Mouse (Mus musculus): Measurements from ENCODE around the gene 9530068E07Rik.

9530068E07Rik gene

DNA sequence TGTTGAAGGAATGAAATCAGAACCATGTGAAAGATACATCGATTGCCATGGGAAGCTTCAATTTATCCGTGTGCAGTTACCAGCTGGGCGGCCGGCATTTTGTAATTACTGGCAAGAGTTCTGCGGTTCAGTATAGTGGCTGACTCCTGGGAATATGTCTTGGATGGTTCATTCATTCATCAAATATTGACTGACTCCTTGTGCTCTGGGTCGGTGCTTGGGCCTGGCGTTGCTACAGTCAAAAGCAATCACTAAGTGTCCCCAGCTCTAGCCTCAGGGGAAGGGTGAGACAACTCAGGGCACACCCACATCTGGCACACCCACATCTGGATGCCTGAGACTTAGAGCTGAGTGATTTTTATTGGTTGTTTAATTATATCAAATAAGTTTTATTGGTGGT lies 22.4 kb upstream of the 9530068E07Rik start:
- DNase-seq (ENCODE audit: low read depth, low spot score) = peak; percentile 38

DNA sequence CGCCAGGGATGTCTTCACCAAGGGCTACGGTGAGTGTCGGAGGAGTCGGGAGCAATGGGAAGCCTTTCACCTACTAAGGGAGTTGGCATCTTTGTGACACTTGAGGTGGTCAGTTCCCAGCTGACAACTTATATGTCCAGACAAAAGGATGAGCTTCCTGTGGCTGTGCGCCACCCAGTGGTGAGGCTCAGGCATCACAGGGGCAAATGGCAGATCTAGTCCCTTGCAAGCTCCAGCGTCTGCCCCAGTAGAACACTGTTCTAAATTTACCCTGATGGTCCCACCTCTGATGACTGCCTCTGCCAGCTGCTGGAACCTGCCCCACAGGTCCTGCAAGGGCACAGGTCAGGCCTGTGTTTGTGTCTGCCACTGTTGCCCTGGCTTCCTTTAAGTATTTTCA lies 21.9 kb upstream of the 9530068E07Rik start:
- DNase-seq (ENCODE audit: low read depth, low spot score) = peak; percentile 86

DNA sequence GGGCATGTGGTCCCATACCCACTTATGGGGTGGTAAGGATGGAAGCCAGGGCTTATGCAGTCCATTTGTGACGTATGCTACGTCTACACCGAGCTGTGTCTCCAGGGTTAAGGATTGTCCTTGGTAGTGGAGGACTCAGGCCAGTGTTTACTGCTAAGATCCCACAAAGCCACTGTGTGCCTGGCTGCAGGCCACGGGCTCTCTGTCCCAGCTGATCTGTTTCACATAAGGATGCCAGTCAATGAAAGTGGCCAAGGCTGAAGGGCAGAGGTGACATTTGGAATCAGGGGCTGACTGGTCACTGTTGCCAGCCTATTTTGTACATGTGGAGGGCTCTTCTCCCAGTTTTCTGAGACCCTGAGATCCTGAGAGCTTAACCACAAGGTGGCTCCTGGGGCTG lies 18.6 kb upstream of the 9530068E07Rik start:
- DNase-seq (ENCODE audit: low read depth, low spot score) = no peak

DNA sequence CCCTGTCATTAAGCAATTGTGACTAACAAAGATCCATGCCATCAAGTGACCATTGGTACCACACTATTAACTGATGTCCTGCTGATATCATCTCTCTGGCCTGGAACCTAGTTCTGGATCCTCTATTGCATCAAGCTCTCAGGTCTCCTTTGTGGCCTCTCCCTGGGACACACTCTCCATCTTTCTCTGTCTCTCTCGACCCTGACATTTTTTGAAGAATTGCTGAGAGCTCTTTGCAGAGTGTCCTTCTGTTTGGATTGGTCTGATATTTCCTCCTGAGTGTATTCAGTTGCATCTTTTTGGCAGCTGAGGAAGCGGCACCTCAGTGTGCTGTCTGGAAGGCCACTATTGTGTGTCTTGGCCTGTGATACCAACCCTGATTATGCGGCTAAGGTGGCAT lies 17.0 kb upstream of the 9530068E07Rik start:
- no peak for DNase-seq (ENCODE audit: low read depth, low spot score)

GRCm38 (mm10) chr11:52383741-52384140 lies 12.5 kb upstream of the 9530068E07Rik start:
- DNase-seq (ENCODE audit: low read depth, low spot score) = no peak

- peak; percentile 45 for DNase-seq (ENCODE audit: low read depth, low spot score)
Measured at GRCm38 (mm10) chr11:52384667-52385066, 11.6 kb upstream of the 9530068E07Rik start.

- DNase-seq (ENCODE audit: low read depth, low spot score) = peak; percentile 37
Measured at GRCm38 (mm10) chr11:52386892-52387291, 9.3 kb upstream of the 9530068E07Rik start.

DNA sequence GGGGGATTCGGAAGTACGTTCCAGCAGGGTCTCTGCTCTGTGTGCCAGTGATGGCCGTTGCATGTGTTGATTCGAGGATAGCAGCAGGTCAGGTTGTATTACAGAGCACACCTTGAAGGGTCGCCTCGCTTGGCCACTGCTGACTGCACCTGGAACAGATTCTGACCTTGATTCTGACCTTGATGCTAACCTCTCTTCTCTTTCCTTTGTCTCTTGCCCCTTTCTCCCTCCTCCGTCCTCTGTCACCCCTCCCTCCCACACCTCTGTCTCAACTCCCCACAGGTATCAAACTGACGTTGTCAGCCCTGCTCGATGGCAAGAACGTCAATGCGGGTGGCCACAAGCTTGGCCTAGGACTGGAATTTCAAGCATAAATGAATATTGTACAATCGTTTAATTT lies 8.1 kb upstream of the 9530068E07Rik start:
- DNase-seq (ENCODE audit: low read depth, low spot score) = peak; percentile 42

GRCm38 (mm10) chr11:52388979-52389378 lies 7.2 kb upstream of the 9530068E07Rik start:
- peak; percentile 33 for DNase-seq (ENCODE audit: low read depth, low spot score)

GRCm38 (mm10) chr11:52389933-52390332 lies 6.3 kb upstream of the 9530068E07Rik start:
- peak; percentile 89 for DNase-seq (ENCODE audit: low read depth, low spot score)

GRCm38 (mm10) chr11:52394494-52394893 lies 1.7 kb upstream of the 9530068E07Rik start:
- no peak for DNase-seq (ENCODE audit: low read depth, low spot score)

GRCm38 (mm10) chr11:52395343-52395742 lies 885 bp upstream of the 9530068E07Rik start:
- peak; percentile 74 for DNase-seq (ENCODE audit: low read depth, low spot score)

GRCm38 (mm10) chr11:52396597-52397188 lies 465 bp downstream of the 9530068E07Rik start:
- peak; percentile 63 for DNase-seq (ENCODE audit: low read depth, low spot score)

- DNase-seq (ENCODE audit: low read depth, low spot score) = peak; percentile 69
Measured at GRCm38 (mm10) chr11:52397385-52397987, 1.3 kb downstream of the 9530068E07Rik start.

GRCm38 (mm10) chr11:52401476-52401875 lies 5.2 kb downstream of the 9530068E07Rik start:
- no peak for DNase-seq (ENCODE audit: low read depth, low spot score)

DNA sequence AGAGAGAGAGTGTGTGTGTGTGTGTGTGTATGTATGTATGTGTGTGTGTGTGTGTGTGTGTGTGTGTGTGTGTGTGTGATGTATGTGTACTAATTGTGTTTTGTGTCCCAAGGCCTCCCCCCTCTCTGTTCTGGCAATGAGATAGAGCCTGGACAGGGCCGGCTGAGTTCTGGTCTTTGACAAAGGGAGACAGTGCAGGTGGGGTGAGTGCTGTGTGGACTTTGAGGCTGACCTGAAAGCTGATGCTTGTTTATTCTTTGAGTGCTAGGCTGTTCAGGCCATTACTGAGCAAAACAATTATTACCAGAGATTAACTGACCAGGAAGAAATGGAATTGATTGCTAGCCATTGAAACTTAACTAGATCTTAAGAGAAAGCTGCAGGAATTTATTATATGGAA lies 6.3 kb downstream of the 9530068E07Rik start:
- DNase-seq (ENCODE audit: low read depth, low spot score) = no peak

DNA sequence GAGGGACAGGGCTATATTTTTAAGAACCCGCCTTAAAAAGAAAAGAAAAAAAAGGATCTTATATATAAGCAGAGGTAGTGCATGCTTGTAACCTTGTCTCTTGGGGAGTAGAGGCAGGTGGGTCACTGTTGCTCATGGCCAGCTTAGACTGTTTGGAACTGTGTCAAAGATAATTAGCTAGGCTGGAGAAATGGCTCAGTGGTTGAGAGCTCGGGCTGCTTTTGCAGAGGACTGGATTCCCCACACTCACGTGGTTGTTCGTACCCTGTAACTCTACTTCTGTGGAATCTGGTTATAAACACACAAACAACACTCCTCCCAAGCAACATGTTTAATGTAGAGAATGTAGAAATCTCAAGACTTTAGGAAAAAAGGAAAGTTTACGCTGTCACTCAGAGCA lies 8.0 kb downstream of the 9530068E07Rik start:
- no peak for DNase-seq (ENCODE audit: low read depth, low spot score)

DNA sequence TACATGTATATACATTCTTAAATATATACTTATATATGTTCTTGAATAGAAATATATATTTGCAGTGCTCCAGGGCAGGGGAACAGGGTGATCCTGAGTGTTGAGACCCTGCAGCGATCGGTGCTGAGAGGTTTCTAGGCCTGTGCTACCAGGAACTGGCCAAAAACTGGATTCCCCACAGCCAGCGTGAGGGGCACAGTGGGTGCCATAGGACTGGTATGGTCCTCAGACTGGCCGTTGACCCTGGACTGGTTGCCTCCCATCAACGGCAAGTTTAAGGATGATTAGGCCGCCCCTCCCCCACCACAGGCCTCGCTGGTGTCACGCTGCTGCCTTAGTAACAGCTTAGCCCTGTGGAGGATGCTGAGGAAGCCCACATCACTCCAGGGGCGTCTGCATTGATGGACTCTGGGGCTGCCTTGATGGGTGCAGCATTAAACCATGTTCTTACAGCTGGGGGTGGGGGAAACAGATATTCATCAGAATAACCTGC lies 9.0 kb downstream of the 9530068E07Rik start:
- DNase-seq (ENCODE audit: low read depth, low spot score) = no peak

DNA sequence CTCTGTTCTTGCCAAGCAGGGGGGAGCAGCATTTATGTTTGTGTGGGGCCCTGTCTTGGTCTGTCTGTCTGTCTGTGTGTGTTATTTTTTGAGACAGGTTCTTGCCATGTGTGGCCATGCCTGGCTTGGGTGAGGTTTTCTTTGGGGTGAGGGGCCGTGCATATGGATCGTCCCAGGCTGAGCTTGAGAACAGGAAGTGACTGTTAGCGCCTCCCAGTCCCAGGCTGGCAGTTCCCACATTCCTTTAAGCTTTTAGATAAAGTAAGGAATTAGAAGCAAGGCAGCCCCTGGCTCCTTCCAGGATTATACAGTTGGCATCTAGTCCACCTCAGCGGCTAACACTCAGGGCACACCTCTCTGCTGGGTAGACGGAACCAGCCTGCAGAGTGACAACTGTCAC lies 13.1 kb downstream of the 9530068E07Rik start:
- no peak for DNase-seq (ENCODE audit: low read depth, low spot score)

DNA sequence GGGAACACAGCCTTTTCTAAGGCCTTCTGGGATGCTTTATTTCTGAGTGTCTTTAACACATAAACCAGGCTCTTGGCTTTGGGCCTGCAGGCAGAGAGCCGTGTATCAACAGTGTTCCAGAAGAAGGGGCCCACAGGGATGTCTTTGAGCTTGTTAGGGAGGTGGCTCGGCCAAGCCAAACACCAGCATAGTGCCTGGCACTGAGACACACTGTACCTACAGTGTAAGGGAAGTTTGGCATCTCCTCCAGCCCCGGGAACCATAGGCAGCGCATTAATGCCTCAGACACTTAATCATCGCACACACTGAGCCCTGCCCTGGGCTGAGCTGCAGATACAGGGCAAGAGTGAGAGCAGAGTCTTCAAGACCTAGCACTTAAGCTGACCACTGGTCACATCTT lies 22.1 kb downstream of the 9530068E07Rik start:
- DNase-seq (ENCODE audit: low read depth, low spot score) = no peak

DNA sequence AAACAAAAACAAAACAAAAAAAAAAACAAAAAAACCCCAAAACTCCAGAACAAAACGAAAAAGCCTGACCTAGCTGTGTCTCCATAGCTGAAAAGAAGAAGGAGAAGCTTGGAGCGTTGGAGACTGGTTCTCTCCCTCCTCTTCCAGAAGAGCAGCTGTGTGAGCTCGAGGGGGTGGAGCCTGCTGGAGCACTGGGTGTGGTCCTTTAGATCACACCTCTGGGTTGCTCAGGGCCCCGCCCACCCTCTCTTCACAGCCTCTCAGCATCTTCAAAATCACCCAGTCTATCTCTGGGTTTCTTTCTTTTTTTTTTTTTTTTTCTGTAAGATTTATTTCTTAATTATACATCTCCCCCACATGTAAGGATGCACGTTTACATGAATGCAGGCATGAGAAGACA lies 23.0 kb downstream of the 9530068E07Rik start:
- DNase-seq (ENCODE audit: low read depth, low spot score) = peak; percentile 84

DNA sequence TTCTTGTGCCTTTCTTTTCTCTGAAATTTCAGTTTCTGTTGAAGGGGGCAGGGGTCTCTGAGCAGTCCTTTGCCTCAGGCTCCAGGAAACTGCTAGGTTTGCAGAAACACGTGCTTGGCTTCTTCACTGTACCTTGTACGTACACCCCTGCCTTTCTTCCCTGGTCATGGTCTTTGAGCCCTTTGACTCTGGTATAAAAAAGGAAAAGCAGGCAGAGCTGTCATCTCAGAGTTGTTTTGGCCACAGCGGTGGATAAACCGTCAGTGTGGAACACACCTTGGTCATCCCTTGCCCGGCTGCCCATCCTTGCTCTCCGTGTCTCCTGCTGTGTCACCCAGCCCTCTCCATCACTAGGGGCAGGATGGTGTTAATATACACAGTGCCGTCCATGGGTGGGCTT lies 23.6 kb downstream of the 9530068E07Rik start:
- no peak for DNase-seq (ENCODE audit: low read depth, low spot score)

DNA sequence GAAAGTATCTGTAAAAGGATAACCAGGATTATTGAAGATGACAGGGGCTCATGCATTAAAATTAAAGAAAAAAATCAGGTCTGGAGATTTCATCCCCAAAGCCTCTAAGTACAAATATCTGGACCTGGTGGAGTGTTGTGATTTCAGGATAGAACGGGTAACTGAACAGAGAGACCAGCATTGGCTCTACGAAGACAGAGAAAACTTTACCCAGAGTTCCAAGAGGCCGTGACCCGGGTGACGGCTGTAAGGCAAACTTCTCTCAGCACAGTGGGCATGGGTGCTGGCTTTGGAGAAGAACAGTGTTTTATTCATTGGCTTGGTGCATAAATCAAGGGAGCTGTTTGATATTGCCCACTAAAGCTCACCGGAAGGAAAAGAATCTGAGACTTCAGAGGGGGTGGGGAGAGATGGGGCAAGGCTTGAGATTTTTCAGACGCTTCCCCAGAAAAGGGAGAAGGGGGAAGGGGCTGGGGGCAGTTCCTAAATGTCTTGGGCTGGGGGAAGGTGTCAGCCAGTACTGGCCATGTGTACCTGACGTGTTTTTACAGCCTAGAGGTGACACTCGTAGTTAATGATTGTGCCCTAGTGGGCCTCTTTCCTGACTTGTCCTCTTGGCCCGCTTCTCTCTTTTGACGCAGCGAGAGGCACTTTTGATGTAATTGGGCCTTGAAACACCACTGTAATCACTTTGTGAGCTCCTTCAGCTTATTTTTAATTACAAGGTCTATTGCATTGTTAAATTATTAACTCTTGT lies 24.2 kb downstream of the 9530068E07Rik start:
- no peak for DNase-seq (ENCODE audit: low read depth, low spot score)
